Mouse (Mus musculus) thymus, adult 2 months (tissue): Measurements from ENCODE around the gene Gtf2h4.

Experiments used
- CTCF ChIP-seq: fragments of 200-500 bp; IDR thresholded peaks from 2 replicates; pipeline ENCODE4 v1.5.1; 2012; ENCODE audit warnings: mild to moderate bottlenecking, control low read depth, low read length, moderate library complexity, borderline replicate concordance; ENCODE audit not compliant: control insufficient read depth, poor library complexity, insufficient read depth; ENCODE audit errors: extremely low read depth
- POLR2A ChIP-seq: fragments of 200-500 bp; IDR thresholded peaks from 2 replicates; pipeline ENCODE4 v1.6.1; 2012; ENCODE audit warnings: mild to moderate bottlenecking, low read length, control low read depth, moderate library complexity; ENCODE audit not compliant: control insufficient read depth, poor library complexity, insufficient read depth; ENCODE audit errors: extremely low read depth

- TF ChIP-seq POLR2A = no peak
- TF ChIP-seq CTCF = no peak
These were observed 29.8 kb downstream of the Gtf2h4 start, which contains the start of gene Mucl3 for GRCm38 (mm10) chr17:35643609-35644236.
